Mouse (Mus musculus) midbrain, embryonic 15.5 days (tissue): ENCODE measurements at regions not wholly inside any gene's neighbourhood (a gene's known extent, or its start where the extent isn't known, plus 50 kb on each side); places are given as distances from the start of the nearest gene placed in this dataset.
A peak's percentile ranks its signal among the peaks of the same experiment; 100 is the strongest.

Experiments used
- ATAC-seq: fragments of 200-750 bp; cut with Nextera tagmentation; replicated peaks from 2 replicates; pipeline ENCODE4 v1.8.0; 2017; ENCODE audit warnings: moderate TSS enrichment
- H3K27ac ChIP-seq: fragments of 300-500 bp; sonication (generic); 2 replicates; pipeline ENCODE4 v1.5.1; 2015; ENCODE audit warnings: mild to moderate bottlenecking, inconsistent platforms
- H3K27me3 ChIP-seq: fragments of 300-500 bp; sonication (generic); replicated peaks from 2 replicates; pipeline ENCODE4 v1.6.1; 2015; ENCODE audit warnings: inconsistent platforms
- H3K36me3 ChIP-seq: fragments of 300-500 bp; sonication (generic); replicated peaks from 2 replicates; pipeline ENCODE4 v1.6.1; 2015; ENCODE audit warnings: inconsistent platforms
- H3K4me1 ChIP-seq: fragments of 300-500 bp; sonication (generic); 2 replicates; pipeline ENCODE4 v1.6.1; 2015; ENCODE audit warnings: inconsistent platforms
- H3K4me2 ChIP-seq: fragments of 300-500 bp; sonication (generic); 2 replicates; pipeline ENCODE4 v1.6.1; 2015; ENCODE audit warnings: inconsistent platforms, mild to moderate bottlenecking, moderate library complexity
- H3K4me3 ChIP-seq: fragments of 300-500 bp; sonication (generic); 2 replicates; pipeline ENCODE4 v1.5.1; 2015; ENCODE audit warnings: mild to moderate bottlenecking, inconsistent platforms
- H3K9ac ChIP-seq: fragments of 300-500 bp; sonication (generic); 2 replicates; pipeline ENCODE4 v1.6.1; 2015; ENCODE audit warnings: mild to moderate bottlenecking, inconsistent platforms
- H3K9me3 ChIP-seq: fragments of 300-500 bp; sonication (generic); 2 replicates; pipeline ENCODE4 v1.6.1; 2016; ENCODE audit warnings: inconsistent platforms
- WGBS: fragments of 180-500 bp; shearing (Covaris S2); methylation state at CpG from one replicate; pipeline ENCODE4 v1.1.7; 2015; ENCODE audit warnings: mixed read lengths; 5-methylcytosine and 5-hydroxymethylcytosine counted together

GRCm38 (mm10) chr7:74862727-74863126 lies 308.1 kb upstream of the Slco3a1 start:
- ATAC-seq, result no peak
- Histone ChIP-seq H3K36me3 (no peaks in the 10 kb centered on the region), H3K9me3 (no peaks in the 10 kb centered on the region), H3K4me1 (no peaks in the 10 kb centered on the region), H3K4me3 (no peak overlapping the region), H3K27me3 (no peaks in the 10 kb centered on the region), H3K4me2 (no peak overlapping the region), H3K9ac (no peak overlapping the region), H3K27ac (no peak overlapping the region)
- 90% methylated on average over 3 of the region's 3 CpGs for WGBS

GRCm38 (mm10) chr7:74844306-74844929 lies 289.8 kb upstream of the Slco3a1 start:
- H3K4me2 ChIP-seq, result no peak overlapping the region
- 11% methylated on average over 6 of the region's 6 CpGs for WGBS
- no peak for ATAC-seq
- H3K27ac ChIP-seq, result no peak overlapping the region
- 0 out of 2 replicates have a peak, but pooled peaks cover 5% of the 10 kb centered on the region for H3K4me1 ChIP-seq
- H3K36me3 ChIP-seq, result no peaks in the 10 kb centered on the region
- H3K9me3 ChIP-seq, result no peaks in the 10 kb centered on the region
- H3K9ac ChIP-seq, result no peak overlapping the region
- H3K27me3 ChIP-seq, result no peaks in the 10 kb centered on the region
- no peak overlapping the region for H3K4me3 ChIP-seq

GRCm38 (mm10) chr7:74823286-74823685 lies 268.7 kb upstream of the Slco3a1 start:
- no peaks in the 10 kb centered on the region for H3K4me1 ChIP-seq
- H3K4me2 ChIP-seq, result no peak overlapping the region
- H3K4me3 ChIP-seq, result no peak overlapping the region
- 63% methylated on average over 2 of the region's 2 CpGs for WGBS
- no peak overlapping the region for H3K27ac ChIP-seq
- H3K36me3 ChIP-seq, result no peaks in the 10 kb centered on the region
- no peak for ATAC-seq
- H3K9me3 ChIP-seq, result no peaks in the 10 kb centered on the region
- no peaks in the 10 kb centered on the region for H3K27me3 ChIP-seq
- no peak overlapping the region for H3K9ac ChIP-seq

- Histone ChIP-seq H3K9ac (no peak overlapping the region), H3K4me3 (no peak overlapping the region), H3K4me2 (no peak overlapping the region), H3K4me1 (peaks cover 5% of the 10 kb centered on the region; the same call in 1 of the 2 replicates), H3K27ac (peak overlapping the region; percentile 77), H3K27me3 (no peaks in the 10 kb centered on the region), H3K36me3 (no peaks in the 10 kb centered on the region), H3K9me3 (no peaks in the 10 kb centered on the region)
- WGBS, result 13% methylated on average over 1 of the region's 1 CpGs
- ATAC-seq, result peak; percentile 86
Measured at GRCm38 (mm10) chr7:74793241-74793640, 238.7 kb upstream of the Slco3a1 start.

GRCm38 (mm10) chr7:74788696-74789095 lies 234.1 kb upstream of the Slco3a1 start:
- WGBS, result 84% methylated on average over 1 of the region's 1 CpGs
- no peak for ATAC-seq
- Histone ChIP-seq H3K9me3 (no peaks in the 10 kb centered on the region), H3K4me3 (no peak overlapping the region), H3K9ac (no peak overlapping the region), H3K4me1 (peaks cover 5% of the 10 kb centered on the region; the same call in 1 of the 2 replicates), H3K27ac (no peak overlapping the region), H3K36me3 (no peaks in the 10 kb centered on the region), H3K27me3 (no peaks in the 10 kb centered on the region), H3K4me2 (no peak overlapping the region)

- peak overlapping the region; percentile 31 for H3K27ac ChIP-seq
- 69% methylated on average over 9 of the region's 9 CpGs for whole genome bisulfite sequencing
- ATAC-seq, result peak; percentile 65; the same call in 1 of the 2 replicates
Measured at GRCm38 (mm10) chr7:74771435-74772406, 217.1 kb upstream of the Slco3a1 start.

GRCm38 (mm10) chr7:74766550-74766949 lies 212.0 kb upstream of the Slco3a1 start:
- 90% methylated on average over 4 of the region's 4 CpGs for WGBS
- H3K27me3 ChIP-seq, result no peaks in the 10 kb centered on the region
- H3K9ac ChIP-seq, result no peak overlapping the region
- no peak overlapping the region for H3K27ac ChIP-seq
- H3K4me2 ChIP-seq, result no peak overlapping the region
- H3K4me3 ChIP-seq, result no peak overlapping the region
- no peaks in the 10 kb centered on the region for H3K4me1 ChIP-seq
- H3K9me3 ChIP-seq, result no peaks in the 10 kb centered on the region
- no peaks in the 10 kb centered on the region for H3K36me3 ChIP-seq
- ATAC-seq, result no peak

More at GRCm38 (mm10) chr7:74771435-74772406, 217.1 kb upstream of the Slco3a1 start:
- no peak overlapping the region for H3K4me2 ChIP-seq
- H3K9ac ChIP-seq, result no peak overlapping the region
- no peaks in the 10 kb centered on the region for H3K36me3 ChIP-seq
- H3K27me3 ChIP-seq, result no peaks in the 10 kb centered on the region
- no peak overlapping the region for H3K4me3 ChIP-seq
- no peaks in the 10 kb centered on the region for H3K4me1 ChIP-seq
- H3K9me3 ChIP-seq, result no peaks in the 10 kb centered on the region

- no peak overlapping the region for H3K27ac ChIP-seq
- H3K4me3 ChIP-seq, result no peak overlapping the region
- H3K4me2 ChIP-seq, result no peak overlapping the region
- ATAC-seq, result no peak
- no peaks in the 10 kb centered on the region for H3K4me1 ChIP-seq
- H3K9ac ChIP-seq, result no peak overlapping the region
- no peaks in the 10 kb centered on the region for H3K9me3 ChIP-seq
- no peaks in the 10 kb centered on the region for H3K36me3 ChIP-seq
- WGBS, result 90% methylated on average over 2 of the region's 2 CpGs
- H3K27me3 ChIP-seq, result no peaks in the 10 kb centered on the region
Measured at GRCm38 (mm10) chr7:74757469-74757868, 202.9 kb upstream of the Slco3a1 start.

- no peak for ATAC-seq
- Histone ChIP-seq H3K4me1 (no peaks in the 10 kb centered on the region), H3K27me3 (no peaks in the 10 kb centered on the region), H3K9me3 (no peaks in the 10 kb centered on the region), H3K9ac (no peak overlapping the region), H3K36me3 (no peaks in the 10 kb centered on the region), H3K27ac (no peak overlapping the region), H3K4me2 (no peak overlapping the region), H3K4me3 (no peak overlapping the region)
- 71% methylated on average over 1 of the region's 1 CpGs for WGBS
Measured at GRCm38 (mm10) chr7:74747704-74748103, 193.1 kb upstream of the Slco3a1 start.

- H3K27me3 ChIP-seq, result no peaks in the 10 kb centered on the region
- H3K4me1 ChIP-seq, result no peaks in the 10 kb centered on the region
- H3K9ac ChIP-seq, result no peak overlapping the region
- H3K9me3 ChIP-seq, result no peaks in the 10 kb centered on the region
- 61% methylated on average over 6 of the region's 6 CpGs for WGBS
- ATAC-seq, result no peak
- no peak overlapping the region for H3K4me3 ChIP-seq
- H3K27ac ChIP-seq, result no peak overlapping the region
- H3K36me3 ChIP-seq, result no peaks in the 10 kb centered on the region
- H3K4me2 ChIP-seq, result no peak overlapping the region
Measured at GRCm38 (mm10) chr7:74734941-74735340, 180.4 kb upstream of the Slco3a1 start.

- H3K4me1 ChIP-seq, result no peaks in the 10 kb centered on the region
- H3K4me2 ChIP-seq, result no peak overlapping the region
- ATAC-seq, result no peak
- 75% methylated on average over 8 of the region's 8 CpGs for WGBS
- H3K9me3 ChIP-seq, result no peaks in the 10 kb centered on the region
- no peaks in the 10 kb centered on the region for H3K36me3 ChIP-seq
- no peak overlapping the region for H3K9ac ChIP-seq
- H3K4me3 ChIP-seq, result no peak overlapping the region
- H3K27me3 ChIP-seq, result no peaks in the 10 kb centered on the region
- H3K27ac ChIP-seq, result no peak overlapping the region
Measured at GRCm38 (mm10) chr7:74726324-74726991, 171.9 kb upstream of the Slco3a1 start.

GRCm38 (mm10) chr7:74719321-74719720 lies 164.7 kb upstream of the Slco3a1 start:
- no peak for ATAC-seq
- no peak overlapping the region for H3K4me3 ChIP-seq

More at GRCm38 (mm10) chr7:74719321-74719720, 164.7 kb upstream of the Slco3a1 start:
- no peaks in the 10 kb centered on the region for H3K36me3 ChIP-seq
- H3K9me3 ChIP-seq, result no peaks in the 10 kb centered on the region
- no peak overlapping the region for H3K4me2 ChIP-seq
- WGBS, result 96% methylated on average over 14 of the region's 14 CpGs
- H3K4me1 ChIP-seq, result no peaks in the 10 kb centered on the region
- H3K27ac ChIP-seq, result no peak overlapping the region
- no peak overlapping the region for H3K9ac ChIP-seq
- H3K27me3 ChIP-seq, result no peaks in the 10 kb centered on the region
